Mouse (Mus musculus): ENCODE measurements around the gene E030025P04Rik. TPM values are rescaled to one million over a fixed set of nuclear protein-coding genes. Genes with fewer than 3 reads are reported as not detected.

The E030025P04Rik gene
- polyA plus RNA-seq, 1 experiment from 2014 or later, result not detected

GRCm38 (mm10) chr11:109106751-109107150 is 37.4 kb downstream of the E030025P04Rik start:
- no peaks in the 10 kb centered on the region for H3K4me1 ChIP-seq (ENCODE audit: insufficient read depth)
- H3K9ac ChIP-seq (replicated peaks), result no peak overlapping the region
- no peak for DNase-seq
- no peak overlapping the region for H3K4me3 ChIP-seq (ENCODE audit: low read depth, low read length)
- no peaks in the 10 kb centered on the region for H3K27me3 ChIP-seq (ENCODE audit: insufficient read depth, low read length)
- H3K36me3 ChIP-seq (replicated peaks; ENCODE audit: insufficient read depth, low read length), result no peaks in the 10 kb centered on the region
- no peak for ATAC-seq
- H3K9me3 ChIP-seq (ENCODE audit: low read length), result no peaks in the 10 kb centered on the region
- H3K4me2 ChIP-seq (ENCODE audit: low read depth, low read length), result no peak overlapping the region
- no peak overlapping the region for H3K27ac ChIP-seq (ENCODE audit: low read depth)
- WGBS (ENCODE audit: insufficient replicate concordance), result 37% methylated on average over 8 of the region's 8 CpGs
- TF ChIP-seq EP300 (IDR thresholded peaks at IDR 0.05; ENCODE audit: low read depth) (no peak), CTCF (IDR thresholded peaks at IDR 0.05; ENCODE audit: low read depth) (no peak)

GRCm38 (mm10) chr11:109106181-109106580 is 38.0 kb downstream of the E030025P04Rik start:
- H3K27ac ChIP-seq (ENCODE audit: low read depth), result no peak overlapping the region
- H3K4me3 ChIP-seq (ENCODE audit: low read depth, low read length), result no peak overlapping the region
- ATAC-seq (no peak), DNase-seq (no peak)
- WGBS (ENCODE audit: insufficient replicate concordance), result 26% methylated on average over 5 of the region's 5 CpGs
- TF ChIP-seq EP300 (IDR thresholded peaks at IDR 0.05; ENCODE audit: low read depth) (no peak), CTCF (IDR thresholded peaks at IDR 0.05; ENCODE audit: low read depth) (no peak)
- no peak overlapping the region for H3K9ac ChIP-seq (replicated peaks)
- H3K27me3 ChIP-seq (ENCODE audit: insufficient read depth, low read length), result no peaks in the 10 kb centered on the region
- H3K4me2 ChIP-seq (ENCODE audit: low read depth, low read length), result no peak overlapping the region
- no peaks in the 10 kb centered on the region for H3K9me3 ChIP-seq (ENCODE audit: low read length)
- no peaks in the 10 kb centered on the region for H3K4me1 ChIP-seq (ENCODE audit: insufficient read depth)
- H3K36me3 ChIP-seq (replicated peaks; ENCODE audit: insufficient read depth, low read length), result no peaks in the 10 kb centered on the region

- H3K4me2 ChIP-seq (ENCODE audit: low read depth, low read length), result no peak overlapping the region
- TF ChIP-seq EP300 (IDR thresholded peaks at IDR 0.05; ENCODE audit: low read depth), result no peak
- no peak for TF ChIP-seq CTCF (IDR thresholded peaks at IDR 0.05; ENCODE audit: low read depth)
- ATAC-seq (no peak), DNase-seq (no peak)
- no peak overlapping the region for H3K27ac ChIP-seq (ENCODE audit: low read depth)
- H3K9me3 ChIP-seq (ENCODE audit: low read length), result no peaks in the 10 kb centered on the region
- no peaks in the 10 kb centered on the region for H3K4me1 ChIP-seq (ENCODE audit: insufficient read depth)
- no peaks in the 10 kb centered on the region for H3K27me3 ChIP-seq (ENCODE audit: insufficient read depth, low read length)
- H3K4me3 ChIP-seq (ENCODE audit: low read depth, low read length), result no peak overlapping the region
- H3K9ac ChIP-seq (replicated peaks), result no peak overlapping the region
- WGBS (ENCODE audit: insufficient replicate concordance), result 65% methylated on average over 3 of the region's 3 CpGs
- H3K36me3 ChIP-seq (replicated peaks; ENCODE audit: insufficient read depth, low read length), result no peaks in the 10 kb centered on the region
Measured at GRCm38 (mm10) chr11:109103386-109103785, 40.8 kb downstream of the E030025P04Rik start.

GRCm38 (mm10) chr11:109102646-109103045 is 41.5 kb downstream of the E030025P04Rik start:
- TF ChIP-seq EP300 (IDR thresholded peaks at IDR 0.05; ENCODE audit: low read depth) (no peak), CTCF (IDR thresholded peaks at IDR 0.05; ENCODE audit: low read depth) (no peak)

GRCm38 (mm10) chr11:109100266-109100665 is 43.9 kb downstream of the E030025P04Rik start:
- 71% methylated on average over 6 of the region's 6 CpGs for WGBS (ENCODE audit: insufficient replicate concordance)
- DNase-seq, result no peak
- no peaks in the 10 kb centered on the region for H3K36me3 ChIP-seq (replicated peaks; ENCODE audit: insufficient read depth, low read length)
- no peaks in the 10 kb centered on the region for H3K9me3 ChIP-seq (ENCODE audit: low read length)
- no peak overlapping the region for H3K4me2 ChIP-seq (ENCODE audit: low read depth, low read length)
- ATAC-seq, result no peak
- H3K4me1 ChIP-seq (ENCODE audit: insufficient read depth), result no peaks in the 10 kb centered on the region
- H3K4me3 ChIP-seq (ENCODE audit: low read depth, low read length), result no peak overlapping the region
- H3K27ac ChIP-seq (ENCODE audit: low read depth), result no peak overlapping the region
- no peaks in the 10 kb centered on the region for H3K27me3 ChIP-seq (ENCODE audit: insufficient read depth, low read length)
- TF ChIP-seq CTCF (IDR thresholded peaks at IDR 0.05; ENCODE audit: low read depth), result no peak
- TF ChIP-seq EP300 (IDR thresholded peaks at IDR 0.05; ENCODE audit: low read depth), result no peak
- H3K9ac ChIP-seq (replicated peaks), result no peak overlapping the region

More at GRCm38 (mm10) chr11:109102646-109103045, 41.5 kb downstream of the E030025P04Rik start:
- H3K27me3 ChIP-seq (ENCODE audit: insufficient read depth, low read length), result no peaks in the 10 kb centered on the region
- no peaks in the 10 kb centered on the region for H3K9me3 ChIP-seq (ENCODE audit: low read length)
- no peak overlapping the region for H3K9ac ChIP-seq (replicated peaks)
- H3K4me1 ChIP-seq (ENCODE audit: insufficient read depth), result no peaks in the 10 kb centered on the region
- no peak overlapping the region for H3K4me2 ChIP-seq (ENCODE audit: low read depth, low read length)
- DNase-seq (no peak), ATAC-seq (no peak)
- WGBS (ENCODE audit: insufficient replicate concordance), result 70% methylated on average over 8 of the region's 8 CpGs
- no peak overlapping the region for H3K27ac ChIP-seq (ENCODE audit: low read depth)
- H3K36me3 ChIP-seq (replicated peaks; ENCODE audit: insufficient read depth, low read length), result no peaks in the 10 kb centered on the region
- no peak overlapping the region for H3K4me3 ChIP-seq (ENCODE audit: low read depth, low read length)

DNA sequence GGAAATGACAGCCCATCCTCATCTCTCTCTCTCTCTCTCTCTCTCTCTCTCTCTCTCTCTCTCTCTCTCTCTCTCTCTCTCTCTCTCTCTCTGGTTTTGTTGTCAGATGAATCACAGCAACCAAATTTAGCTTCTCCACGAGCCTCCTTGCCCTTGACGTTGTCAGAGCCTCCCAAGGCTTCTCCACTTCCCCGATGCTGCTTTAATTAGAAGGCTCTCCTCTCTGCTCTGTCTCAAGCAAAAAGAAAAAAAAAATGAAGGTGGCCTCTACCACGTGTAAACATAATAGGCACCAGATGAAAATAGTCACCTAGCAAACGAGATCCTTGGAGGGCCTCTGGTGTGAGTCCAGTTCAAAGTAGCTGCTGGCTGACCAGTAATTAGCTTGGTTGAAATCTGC is 52.3 kb downstream of the E030025P04Rik start:
- no peak for DNase-seq
- no peaks in the 10 kb centered on the region for H3K4me1 ChIP-seq (ENCODE audit: insufficient read depth)
- no peak for ATAC-seq
- no peak overlapping the region for H3K27ac ChIP-seq (ENCODE audit: low read depth)
- no peaks in the 10 kb centered on the region for H3K27me3 ChIP-seq (ENCODE audit: insufficient read depth, low read length)
- WGBS (ENCODE audit: insufficient replicate concordance), result 46% methylated on average over 5 of the region's 5 CpGs
- TF ChIP-seq EP300 (IDR thresholded peaks at IDR 0.05; ENCODE audit: low read depth) (no peak), CTCF (IDR thresholded peaks at IDR 0.05; ENCODE audit: low read depth) (no peak)
- no peaks in the 10 kb centered on the region for H3K9me3 ChIP-seq (ENCODE audit: low read length)
- H3K9ac ChIP-seq (replicated peaks), result no peak overlapping the region
- H3K4me3 ChIP-seq (ENCODE audit: low read depth, low read length), result no peak overlapping the region
- H3K4me2 ChIP-seq (ENCODE audit: low read depth, low read length), result no peak overlapping the region
- no peaks in the 10 kb centered on the region for H3K36me3 ChIP-seq (replicated peaks; ENCODE audit: insufficient read depth, low read length)

Other genes with a start within 250 kb of the E030025P04Rik start
- 0.47 and 0.63 TPM in 2 replicates for gene Axin2, start 224.0 kb downstream of the E030025P04Rik start, polyA plus RNA-seq (2015; fragmentation: Nextera tagmentation; extraction: Ambion mirVana)
- gene Rgs9, start 153.8 kb upstream of the E030025P04Rik start, polyA plus RNA-seq (2015; fragmentation: Nextera tagmentation; extraction: Ambion mirVana), result 0.11 TPM in 1 of 2 replicates, not detected in the other
- gene Gna13, start 218.5 kb upstream of the E030025P04Rik start, polyA plus RNA-seq (2015; fragmentation: Nextera tagmentation; extraction: Ambion mirVana), result 28.4 and 30.6 TPM in 2 replicates

Measured in liver, postnatal 0 days (tissue).